Mouse (Mus musculus): ENCODE measurements around the gene Rhog.

GRCm38 (mm10) chr7:102229814-102230213, 26.0 kb downstream of the Rhog start:
- TF ChIP-seq GATA1 (IDR thresholded peaks at IDR 0.05; ENCODE audit: borderline replicate concordance, low read length) (no peak), FLI1 (IDR thresholded peaks at IDR 0.05; ENCODE audit: low read length) (no peak)
